Mouse (Mus musculus) right cerebral cortex, postnatal 25 days (tissue): ENCODE data around the gene Bag5.
A peak's percentile ranks its signal among the peaks of the same experiment; 100 is the strongest.

ENCODE experiments used
- DNase-seq: peaks from one replicate; pipeline ENCODE4 v3.0.0; 2022

Bag5 gene

GRCm38 (mm10) chr12:111694880-111695804 is 17.9 kb downstream of the Bag5 start:
- peak; percentile 64 for DNase-seq

GRCm38 (mm10) chr12:111694271-111694781 is 18.7 kb downstream of the Bag5 start:
- DNase-seq: no peak

- peak; percentile 68 for DNase-seq
Observed at GRCm38 (mm10) chr12:111693341-111694270, 19.5 kb downstream of the Bag5 start.

GRCm38 (mm10) chr12:111692899-111693298 is 20.2 kb downstream of the Bag5 start:
- no peak for DNase-seq

- DNase-seq: no peak
Observed at GRCm38 (mm10) chr12:111691346-111691872, 21.6 kb downstream of the Bag5 start.

- DNase-seq: no peak
Observed at GRCm38 (mm10) chr12:111689426-111689825, 23.6 kb downstream of the Bag5 start.

- DNase-seq: no peak
Observed at GRCm38 (mm10) chr12:111688069-111688428, 25.0 kb downstream of the Bag5 start.

- no peak for DNase-seq
Observed at GRCm38 (mm10) chr12:111687350-111688068, 25.5 kb downstream of the Bag5 start.

GRCm38 (mm10) chr12:111686390-111686789 is 26.7 kb downstream of the Bag5 start:
- DNase-seq: no peak

GRCm38 (mm10) chr12:111682806-111683205 is 30.3 kb downstream of the Bag5 start:
- no peak for DNase-seq

- no peak for DNase-seq
Observed at GRCm38 (mm10) chr12:111682003-111682402, 31.1 kb downstream of the Bag5 start.

- no peak for DNase-seq
Observed at GRCm38 (mm10) chr12:111681305-111681704, 31.8 kb downstream of the Bag5 start.

GRCm38 (mm10) chr12:111680661-111681060 is 32.4 kb downstream of the Bag5 start:
- DNase-seq: no peak

GRCm38 (mm10) chr12:111678997-111679396 is 34.1 kb downstream of the Bag5 start:
- no peak for DNase-seq

GRCm38 (mm10) chr12:111678670-111678933 is 34.5 kb downstream of the Bag5 start:
- DNase-seq: no peak

GRCm38 (mm10) chr12:111677882-111678669 is 35.0 kb downstream of the Bag5 start, which contains the start of gene Trmt61a:
Gene Trmt61a (plus strand): TSS chr12:111678105.
- DNase-seq: peak; percentile 88

GRCm38 (mm10) chr12:111677421-111677820 is 35.6 kb downstream of the Bag5 start:
- DNase-seq: no peak

- DNase-seq: no peak
Observed at GRCm38 (mm10) chr12:111675797-111676580, 37.1 kb downstream of the Bag5 start.

- DNase-seq: no peak
Observed at GRCm38 (mm10) chr12:111674850-111675486, 38.1 kb downstream of the Bag5 start.

- DNase-seq: no peak
Observed at GRCm38 (mm10) chr12:111672581-111672980, 40.5 kb downstream of the Bag5 start.
